Mouse (Mus musculus) megakaryocyte, adult 5-6 weeks (primary cell): Measurements from ENCODE around the gene Rbms3. TPM values are rescaled to one million over a fixed set of nuclear protein-coding genes. Genes with fewer than 3 reads are reported as not detected.

Experiments used
- ATAC-seq: 2 replicates; pipeline ENCODE4 v1.8.0; 2016; ENCODE audit warnings: mild to moderate bottlenecking, inconsistent platforms; ENCODE audit not compliant: poor library complexity, severe bottlenecking
- total RNA-seq, 2 experiments: library from RNA; stranded (forward) in 1 of 2; stranded (reverse) in 1 of 2; fragments of 153-499, 151-499 nt in 1 of 2; fragments of 221-1000, 200-1000 nt in 1 of 2; gene quantifications; 2 replicates each; pipeline versions ENCODE4 v1.2.3 to v1.2.4; 2015 to 2017

Gene Rbms3
- total RNA-seq, 2 experiments from 2014 or later: 0.04 to 0.25 TPM

- no peak for ATAC-seq
These were observed 251.4 kb downstream of the Rbms3 start for GRCm38 (mm10) chr9:117378131-117378890.

GRCm38 (mm10) chr9:117375776-117376175, 253.9 kb downstream of the Rbms3 start:
- no peak for ATAC-seq

- 0 out of 2 replicates have a peak, but pooled peaks have one; percentile 40 for ATAC-seq
These were observed 256.5 kb downstream of the Rbms3 start for GRCm38 (mm10) chr9:117373164-117373741.

- no peak for ATAC-seq
These were observed 257.7 kb downstream of the Rbms3 start for GRCm38 (mm10) chr9:117371980-117372379.

GRCm38 (mm10) chr9:117370086-117370485, 259.6 kb downstream of the Rbms3 start:
- no peak for ATAC-seq

GRCm38 (mm10) chr9:117368016-117368415, 261.7 kb downstream of the Rbms3 start:
- no peak for ATAC-seq

- ATAC-seq: no peak
These were observed 265.1 kb downstream of the Rbms3 start for GRCm38 (mm10) chr9:117364610-117365009.

- ATAC-seq: no peak
These were observed 268.3 kb downstream of the Rbms3 start for GRCm38 (mm10) chr9:117361431-117361830.

GRCm38 (mm10) chr9:117356764-117357442, 272.8 kb downstream of the Rbms3 start:
- no peak for ATAC-seq

GRCm38 (mm10) chr9:117355501-117355900, 274.2 kb downstream of the Rbms3 start:
- no peak for ATAC-seq

- no peak for ATAC-seq
These were observed 287.4 kb downstream of the Rbms3 start for GRCm38 (mm10) chr9:117342336-117342735.

- ATAC-seq: no peak
These were observed 299.0 kb downstream of the Rbms3 start for GRCm38 (mm10) chr9:117330681-117331080.

- ATAC-seq: no peak
These were observed 310.4 kb downstream of the Rbms3 start for GRCm38 (mm10) chr9:117319271-117319670.

GRCm38 (mm10) chr9:117318461-117318860, 311.3 kb downstream of the Rbms3 start:
- no peak for ATAC-seq

GRCm38 (mm10) chr9:117317251-117317650, 312.5 kb downstream of the Rbms3 start:
- no peak for ATAC-seq

- no peak for ATAC-seq
These were observed 316.1 kb downstream of the Rbms3 start for GRCm38 (mm10) chr9:117313642-117314041.

- no peak for ATAC-seq
These were observed 319.9 kb downstream of the Rbms3 start for GRCm38 (mm10) chr9:117309809-117310208.

GRCm38 (mm10) chr9:117298991-117299390, 330.7 kb downstream of the Rbms3 start:
- no peak for ATAC-seq

- ATAC-seq: no peak
These were observed 331.8 kb downstream of the Rbms3 start for GRCm38 (mm10) chr9:117297662-117298531.

GRCm38 (mm10) chr9:117291066-117291850, 338.5 kb downstream of the Rbms3 start:
- no peak for ATAC-seq
